Mouse (Mus musculus) c-Kit-positive CD71-positive TER-119-positive erythroid progenitor cells, embryonic 14.5 days (primary cell): Measurements from ENCODE around the gene Naa80.

Experiments used
- DNase-seq: peaks from one replicate; pipeline ENCODE4 v3.0.0-alpha.2; 2013; ENCODE audit warnings: low spot score

The Naa80 gene

GRCm38 (mm10) chr9:107578587-107578986, at the start of gene Naa80:
Gene Naa80, plus strand, starts transcription at chr9:107578887.
- no peak for DNase-seq

GRCm38 (mm10) chr9:107533791-107534407, 44.8 kb upstream of the Naa80 start, which contains the start of gene Tmem115:
Gene Tmem115, plus strand, starts transcription at chr9:107533945.
- DNase-seq, result peak; percentile 88

GRCm38 (mm10) chr9:107534408-107535202, 44.1 kb upstream of the Naa80 start:
- DNase-seq, result peak; percentile 48

- DNase-seq, result no peak
Measured at GRCm38 (mm10) chr9:107538231-107538630, 40.5 kb upstream of the Naa80 start.

- DNase-seq, result no peak
Measured at GRCm38 (mm10) chr9:107538711-107539110, 40.0 kb upstream of the Naa80 start.

GRCm38 (mm10) chr9:107539940-107540339, 38.7 kb upstream of the Naa80 start:
- no peak for DNase-seq

- DNase-seq, result no peak
Measured at GRCm38 (mm10) chr9:107540420-107540819, 38.3 kb upstream of the Naa80 start.

- DNase-seq, result no peak
Measured at GRCm38 (mm10) chr9:107541005-107541404, 37.7 kb upstream of the Naa80 start.

- peak; percentile 79 for DNase-seq
Measured at GRCm38 (mm10) chr9:107541474-107542351, 37.0 kb upstream of the Naa80 start, which contains the start of the genes Cyb561d2 and Nprl2. Gene Cyb561d2, minus strand, starts transcription at chr9:107542193. Gene Nprl2, plus strand, starts transcription at chr9:107542226.

GRCm38 (mm10) chr9:107542352-107542686, 36.4 kb upstream of the Naa80 start:
- no peak for DNase-seq

GRCm38 (mm10) chr9:107542721-107543120, 36.0 kb upstream of the Naa80 start:
- no peak for DNase-seq

GRCm38 (mm10) chr9:107543299-107543698, 35.4 kb upstream of the Naa80 start:
- no peak for DNase-seq

GRCm38 (mm10) chr9:107544196-107544700, 34.4 kb upstream of the Naa80 start:
- DNase-seq, result no peak

- DNase-seq, result no peak
Measured at GRCm38 (mm10) chr9:107544729-107545128, 34.0 kb upstream of the Naa80 start.

- DNase-seq, result no peak
Measured at GRCm38 (mm10) chr9:107545199-107545598, 33.5 kb upstream of the Naa80 start.

GRCm38 (mm10) chr9:107545602-107546001, 33.1 kb upstream of the Naa80 start:
- DNase-seq, result peak; percentile 75

- peak; percentile 93 for DNase-seq
Measured at GRCm38 (mm10) chr9:107547026-107547425, 31.7 kb upstream of the Naa80 start, which contains the start of gene Zmynd10. Gene Zmynd10, plus strand, starts transcription at chr9:107547298.

GRCm38 (mm10) chr9:107547957-107548356, 30.7 kb upstream of the Naa80 start:
- no peak for DNase-seq

- DNase-seq, result no peak
Measured at GRCm38 (mm10) chr9:107548820-107549219, 29.9 kb upstream of the Naa80 start.

GRCm38 (mm10) chr9:107549297-107550074, 29.2 kb upstream of the Naa80 start:
- no peak for DNase-seq

- no peak for DNase-seq
Measured at GRCm38 (mm10) chr9:107550491-107551116, 28.1 kb upstream of the Naa80 start.
